Mouse (Mus musculus) right cerebral cortex, postnatal 10 days (tissue): ENCODE data around the gene Dapk2.
"Not testable (repeated sequence)": the region's sequence is repeated elsewhere in the genome, so short reads cannot be mapped to it uniquely, and the experiment has no call there.

ENCODE experiments used
- DNase-seq, 2 experiments: peaks; one replicate each; pipeline ENCODE4 v3.0.0; 2021; ENCODE audit warnings: low spot score in 2 of 2

The Dapk2 gene

DNA sequence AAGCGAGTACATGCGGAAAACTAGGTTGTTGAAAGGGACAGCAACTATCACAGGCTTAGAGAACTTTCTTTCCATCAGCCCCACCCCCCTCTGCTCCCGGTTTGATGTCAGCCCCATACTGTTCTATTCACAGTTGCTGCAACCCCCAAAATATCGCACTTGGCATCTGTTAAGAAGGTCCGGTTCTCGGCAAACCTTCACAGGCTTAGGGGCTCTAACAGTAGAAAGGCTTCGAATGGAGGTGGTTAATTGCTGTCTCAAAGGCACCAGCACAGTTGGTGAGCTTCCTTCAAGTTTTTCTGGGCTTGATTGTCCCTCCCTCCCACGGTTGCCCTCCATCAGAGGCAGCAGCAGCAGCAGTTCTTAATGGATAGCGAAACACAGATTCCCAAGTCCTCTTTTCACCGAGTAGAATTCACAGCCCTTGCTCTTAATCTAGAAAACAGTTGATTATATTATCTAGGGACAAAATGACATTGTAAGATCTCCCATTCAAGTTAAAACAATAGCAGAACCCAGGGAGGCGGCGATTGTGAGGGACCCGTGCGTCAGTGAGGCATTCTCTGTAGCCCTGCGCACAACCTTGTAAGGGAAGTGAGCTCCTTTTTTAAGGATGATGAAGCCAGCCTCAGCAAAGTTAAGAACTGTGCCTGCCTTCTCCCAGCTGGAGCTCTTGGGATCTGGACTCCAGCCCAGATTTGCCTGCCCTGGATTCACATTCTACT is 117.4 kb downstream of the Dapk2 start:
- peak; percentile 85 to 87 for DNase-seq

DNA sequence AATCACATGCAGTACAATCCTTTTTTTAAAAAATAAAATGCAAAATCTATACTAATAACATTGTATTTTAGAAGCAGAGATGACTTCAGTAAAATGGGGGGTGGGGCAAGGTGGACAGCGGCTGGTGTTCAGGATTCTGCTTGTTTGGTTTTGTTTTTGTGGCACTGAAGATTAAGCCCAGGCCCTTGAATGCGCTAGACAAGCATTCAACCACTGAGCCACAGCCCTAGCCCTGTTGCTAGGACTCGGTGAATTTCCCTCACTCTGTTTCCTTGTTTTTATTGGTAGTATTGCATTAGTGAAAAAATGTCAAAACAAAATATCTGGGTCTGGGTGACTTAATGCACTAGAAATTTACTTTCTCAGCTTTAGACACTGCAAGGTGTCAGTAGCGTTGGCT is 118.0 kb downstream of the Dapk2 start:
- DNase-seq = no peak

DNA sequence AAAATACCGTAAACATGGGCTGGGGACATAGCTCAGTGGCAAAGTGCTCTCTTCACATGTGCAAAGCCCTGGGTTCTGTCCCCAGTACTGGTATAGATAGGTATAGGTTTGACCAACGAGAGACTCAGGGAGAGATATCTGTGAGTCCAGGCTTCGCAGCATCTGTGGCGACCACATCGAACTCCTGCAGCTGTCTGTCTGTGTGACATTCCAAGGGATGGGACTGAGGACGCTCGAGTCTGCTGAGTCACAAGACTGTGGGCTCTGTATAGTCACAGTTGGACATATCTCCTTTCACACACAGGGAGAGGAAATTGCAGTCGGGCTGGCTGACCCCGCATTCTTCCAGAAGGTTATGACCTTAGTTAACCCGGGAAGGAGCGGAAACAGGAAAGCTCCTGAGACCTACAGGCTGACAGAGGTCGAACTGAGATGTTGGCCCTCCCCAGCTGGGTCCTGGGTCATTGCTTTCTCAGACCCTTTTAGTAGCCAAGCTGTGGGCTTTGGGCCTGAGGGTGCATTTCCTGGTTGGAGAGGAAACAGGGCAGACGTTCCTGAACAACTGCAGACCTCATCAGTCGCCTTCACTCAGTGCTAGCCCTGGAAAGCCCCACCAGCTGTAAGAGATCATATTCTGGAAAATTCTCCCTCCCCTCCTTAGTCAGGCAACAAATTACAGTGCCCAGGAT is 118.8 kb downstream of the Dapk2 start:
- no peak for DNase-seq

DNA sequence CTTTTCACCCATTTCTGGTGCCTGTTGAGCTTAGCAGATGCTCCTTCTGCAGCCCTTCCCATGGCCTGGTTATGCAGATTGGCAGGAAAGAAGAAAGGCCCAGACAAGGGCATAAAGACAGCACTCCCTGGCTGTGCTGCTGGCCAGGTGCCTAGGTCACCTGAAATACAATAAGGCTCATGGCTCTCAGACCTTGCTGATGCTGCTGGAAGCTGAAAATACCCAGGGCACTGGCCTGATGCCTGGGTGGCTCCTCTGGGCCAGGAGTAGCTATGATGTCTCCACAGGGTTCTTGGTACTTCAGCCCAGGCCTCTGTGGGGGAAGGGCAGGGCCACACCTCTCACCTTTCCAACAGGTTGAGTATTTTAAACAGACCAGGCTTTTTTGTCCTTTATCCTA is 121.6 kb downstream of the Dapk2 start:
- no peak for DNase-seq

DNA sequence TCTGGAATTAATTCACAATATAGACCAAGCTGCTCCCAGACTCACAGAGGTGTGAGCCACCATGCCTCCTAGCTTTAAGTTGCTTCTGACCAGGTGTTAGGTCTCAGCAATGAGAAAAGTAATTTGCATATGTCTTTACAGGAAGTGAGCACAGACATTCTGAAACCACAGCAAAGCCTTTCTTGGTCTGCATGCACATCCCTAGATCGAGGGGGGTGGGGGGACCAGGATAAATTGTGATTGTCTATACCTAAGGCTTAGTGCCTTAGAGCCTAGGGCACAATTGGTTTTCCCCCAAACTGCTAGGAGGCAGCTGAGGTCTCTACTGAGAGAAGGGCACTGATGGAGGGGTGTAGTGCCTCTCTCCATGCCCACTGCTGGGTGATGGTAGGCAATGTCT is 122.5 kb downstream of the Dapk2 start:
- DNase-seq = no peak

DNA sequence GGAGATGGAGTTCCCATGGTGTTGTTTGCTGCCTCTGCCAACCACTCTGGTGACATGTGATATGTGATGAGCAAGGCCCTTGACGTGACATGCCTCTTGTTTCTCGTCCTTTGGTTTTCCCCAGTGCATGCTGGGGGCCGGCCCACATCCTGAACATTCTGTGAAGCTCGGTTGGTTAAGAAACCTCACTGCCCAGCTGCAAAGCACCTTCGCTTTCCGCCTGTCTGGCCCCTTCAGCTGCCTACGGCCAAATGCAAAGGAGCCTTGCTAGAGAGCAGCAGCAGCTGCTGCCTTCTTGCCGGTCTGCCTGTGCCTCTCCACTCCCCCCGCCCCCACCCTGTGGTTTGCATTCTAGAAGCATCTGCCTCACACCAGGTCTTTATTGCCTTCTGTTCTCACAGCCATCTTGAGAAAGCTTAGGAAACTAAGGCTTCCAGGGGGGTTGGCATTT is 123.5 kb downstream of the Dapk2 start:
- no peak for DNase-seq

DNA sequence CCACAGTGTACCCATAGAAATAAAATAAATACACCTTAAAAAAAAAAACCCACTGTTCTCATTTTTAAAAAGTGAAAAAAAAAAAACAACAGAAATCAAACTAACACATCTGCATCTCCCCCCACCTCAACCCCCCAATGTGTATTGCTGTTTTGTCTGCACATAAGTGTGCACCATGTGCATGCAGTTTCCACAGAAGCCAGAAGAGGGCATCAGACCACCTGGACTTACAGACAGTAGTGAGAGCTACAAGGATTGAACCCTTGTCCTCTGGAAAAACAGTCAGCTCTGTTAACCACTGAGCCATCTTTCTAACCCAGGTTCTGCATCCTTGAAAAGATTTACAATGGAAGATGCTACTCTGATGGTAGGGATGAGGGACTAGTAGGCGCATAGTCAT is 124.6 kb downstream of the Dapk2 start:
- DNase-seq = no peak

DNA sequence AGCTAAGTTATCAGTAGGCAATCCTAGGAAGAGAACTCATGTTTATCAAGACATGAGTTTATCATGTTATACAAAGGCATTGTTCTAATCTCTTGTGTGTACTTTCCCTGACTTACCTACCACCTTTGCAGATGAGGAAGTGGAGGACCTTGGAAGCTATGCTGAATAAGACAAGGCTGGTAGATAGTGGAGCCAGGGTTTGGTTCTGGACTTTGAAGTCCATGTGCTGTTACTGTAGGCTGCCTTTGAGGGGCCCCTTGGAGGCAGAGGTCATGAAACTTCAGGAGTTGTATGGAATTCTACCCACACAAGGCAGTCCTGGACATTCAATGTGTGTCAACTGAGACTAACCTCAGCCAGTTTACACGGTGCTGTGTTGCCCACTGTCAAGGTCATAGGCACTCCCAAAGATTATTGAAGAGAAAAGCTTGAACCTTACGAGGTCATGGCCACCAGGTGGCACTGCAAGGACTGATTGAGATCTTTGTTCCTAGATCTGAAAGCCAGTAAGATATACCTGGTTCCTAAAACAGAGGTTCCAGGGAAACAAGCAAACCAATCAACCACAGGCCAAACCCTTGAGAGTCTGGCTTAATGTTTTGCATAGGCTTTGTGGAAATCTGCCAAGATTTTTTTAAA is 125.7 kb downstream of the Dapk2 start:
- peak; percentile 64 to 78 for DNase-seq

DNA sequence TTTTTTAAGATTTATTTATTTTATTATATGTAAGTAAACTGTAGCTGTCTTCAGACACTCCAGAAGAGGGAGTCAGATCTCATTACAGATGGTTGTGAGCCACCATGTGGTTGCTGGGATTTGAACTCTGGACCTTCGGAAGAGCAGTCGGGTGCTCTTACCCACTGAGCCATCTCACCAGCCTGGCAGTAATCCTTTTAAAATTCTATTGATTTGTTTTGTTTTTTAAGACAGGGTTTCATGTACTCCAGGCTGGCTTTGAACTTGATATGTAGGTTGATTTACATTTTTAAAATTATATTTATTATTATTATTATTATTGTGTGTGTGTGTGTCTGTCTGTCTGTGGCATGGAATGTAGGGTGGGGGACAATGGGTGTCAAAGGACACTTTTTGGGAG is 127.2 kb downstream of the Dapk2 start:
- DNase-seq = not testable (repeated sequence)

DNA sequence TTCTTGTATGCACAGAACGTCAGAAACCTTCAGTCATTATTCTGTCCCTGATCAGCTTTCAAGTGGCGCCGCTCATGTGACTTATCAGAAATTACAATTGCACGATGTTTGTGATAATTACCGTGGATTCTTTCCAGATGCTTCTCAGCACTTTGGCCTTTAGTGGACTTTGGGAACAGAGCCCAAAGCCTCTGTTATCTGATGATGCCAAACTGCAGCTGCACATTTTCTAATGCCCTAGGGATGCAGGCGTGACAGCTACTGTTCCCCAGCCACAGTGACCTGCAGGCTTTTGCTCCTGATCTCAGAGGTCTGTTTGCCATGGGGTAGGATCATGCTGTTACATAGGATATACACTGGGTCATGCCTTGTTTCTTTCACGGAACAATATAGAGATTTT is 127.9 kb downstream of the Dapk2 start:
- DNase-seq = no peak

DNA sequence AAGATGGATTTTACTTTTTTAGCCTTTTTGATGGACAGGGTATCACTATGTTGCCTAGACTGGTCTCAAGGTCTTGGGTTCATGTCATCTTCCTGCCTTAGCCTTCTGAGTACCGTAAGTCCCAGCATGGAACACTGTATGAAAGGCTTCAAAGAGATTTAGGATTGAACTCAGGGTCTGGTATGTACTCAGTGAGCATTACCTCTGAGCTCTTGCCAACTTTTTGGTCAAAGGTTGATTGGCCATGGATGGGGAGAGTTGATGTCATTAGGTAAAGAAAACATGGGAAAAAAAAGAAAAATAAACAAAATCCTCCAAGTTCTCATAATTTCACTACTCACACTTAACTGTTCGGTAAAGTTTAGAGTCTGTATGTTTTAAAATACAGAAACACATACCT is 132.7 kb downstream of the Dapk2 start:
- no peak for DNase-seq

DNA sequence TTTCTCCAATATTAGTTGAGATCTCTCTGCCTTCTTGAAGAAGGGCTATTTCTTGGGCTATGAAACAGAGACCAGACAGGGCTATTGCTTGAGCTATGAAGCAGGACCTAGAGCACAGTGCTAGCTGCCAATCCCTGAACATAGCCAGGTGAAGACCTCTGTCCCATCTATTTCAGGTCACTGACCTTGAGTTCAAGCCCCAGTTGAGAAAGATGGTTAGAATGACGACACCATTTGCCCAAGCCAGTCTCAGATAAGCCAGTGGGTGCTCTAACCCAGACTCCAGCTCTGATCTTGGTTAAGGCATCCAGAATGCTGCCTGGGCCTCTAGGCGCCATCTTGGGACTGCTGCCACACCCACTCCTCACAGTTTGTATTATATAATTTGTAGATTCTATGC is 135.3 kb downstream of the Dapk2 start:
- DNase-seq = no peak

DNA sequence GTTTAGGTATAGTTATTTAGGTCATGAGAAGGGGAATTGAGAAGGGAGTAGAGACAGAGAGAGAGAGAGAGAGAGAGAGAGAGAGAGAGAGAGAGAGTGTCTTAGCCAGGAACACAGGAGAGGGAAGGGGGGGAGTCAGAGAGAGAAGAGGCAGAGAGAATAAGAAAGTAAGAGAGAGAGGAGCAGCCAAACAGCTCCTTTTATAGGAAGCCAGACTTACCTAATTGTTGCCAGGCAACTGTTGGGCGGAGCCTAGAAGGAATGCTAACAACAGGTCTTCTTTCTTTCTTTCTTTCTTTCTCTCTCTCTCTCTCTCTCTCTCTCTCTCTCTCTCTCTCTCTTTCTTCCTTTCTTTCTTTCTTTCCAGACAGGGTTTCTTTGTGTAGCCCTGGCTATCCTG is 136.2 kb downstream of the Dapk2 start:
- DNase-seq = no peak

DNA sequence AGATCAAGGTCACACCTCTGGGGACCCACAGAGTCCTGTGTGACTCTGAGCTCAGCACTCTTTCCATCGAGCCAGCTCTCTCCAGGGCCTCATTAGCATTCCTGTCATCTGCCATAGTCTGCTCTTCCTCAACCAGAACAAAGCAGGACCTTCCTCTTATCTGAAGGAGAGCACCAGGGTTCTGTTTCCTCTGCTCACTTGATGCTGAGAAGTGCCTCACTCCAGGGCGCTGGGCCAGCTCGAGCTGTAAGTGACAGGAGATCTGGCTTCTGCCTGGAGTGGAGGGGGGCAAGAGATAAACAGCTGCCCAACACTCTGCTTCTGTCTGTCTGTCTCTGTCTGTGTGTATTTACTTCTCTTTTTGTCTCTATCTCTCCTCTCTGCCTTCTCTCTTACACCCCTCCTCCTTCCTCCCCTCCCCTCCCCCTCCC is 137.0 kb downstream of the Dapk2 start:
- DNase-seq = no peak

DNA sequence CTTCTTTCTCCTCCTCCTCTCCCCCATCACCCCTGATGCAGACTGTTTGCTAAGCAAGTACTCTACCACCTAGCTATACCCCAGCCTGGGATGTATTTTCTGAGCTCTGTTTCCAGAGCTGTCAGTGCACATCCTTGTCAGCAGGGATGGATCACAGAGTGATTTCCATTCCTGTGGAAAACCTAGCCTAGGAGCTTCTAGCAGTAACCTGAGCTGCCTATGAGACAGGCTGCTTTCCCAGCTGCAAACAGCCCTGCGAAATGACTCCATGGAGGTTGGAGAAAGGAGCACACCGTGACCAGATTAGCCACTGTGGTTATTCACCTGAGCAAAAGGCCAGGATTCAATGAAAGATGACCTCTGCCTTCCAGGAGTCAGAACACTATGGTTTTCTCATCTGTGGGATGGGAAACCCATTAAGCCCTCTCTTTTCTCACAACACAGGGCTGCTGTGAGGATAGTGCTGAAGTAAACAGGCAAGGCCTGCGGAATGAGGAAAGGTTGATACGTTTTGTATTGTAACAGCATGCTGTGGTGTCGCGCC is 137.6 kb downstream of the Dapk2 start:
- DNase-seq = no peak

DNA sequence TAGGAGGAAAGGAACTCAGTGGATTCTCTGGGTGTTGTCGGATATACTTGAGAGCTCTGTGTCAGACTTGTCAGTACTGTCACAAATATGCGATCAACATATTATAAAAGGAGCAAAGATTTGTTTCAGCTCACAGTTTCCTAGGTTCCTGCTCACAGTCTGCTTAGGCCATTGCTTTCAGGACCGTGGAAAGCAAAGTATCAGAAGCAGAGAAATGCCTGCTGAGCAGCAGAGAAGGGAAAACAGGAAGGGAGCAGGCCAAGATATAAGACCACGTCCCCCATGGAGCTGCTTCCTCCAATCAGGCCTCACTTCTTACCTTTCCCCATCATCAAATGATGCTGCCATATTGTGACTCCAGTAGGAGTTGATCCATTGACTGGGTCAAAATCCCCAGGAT is 140.8 kb downstream of the Dapk2 start:
- DNase-seq = no peak

DNA sequence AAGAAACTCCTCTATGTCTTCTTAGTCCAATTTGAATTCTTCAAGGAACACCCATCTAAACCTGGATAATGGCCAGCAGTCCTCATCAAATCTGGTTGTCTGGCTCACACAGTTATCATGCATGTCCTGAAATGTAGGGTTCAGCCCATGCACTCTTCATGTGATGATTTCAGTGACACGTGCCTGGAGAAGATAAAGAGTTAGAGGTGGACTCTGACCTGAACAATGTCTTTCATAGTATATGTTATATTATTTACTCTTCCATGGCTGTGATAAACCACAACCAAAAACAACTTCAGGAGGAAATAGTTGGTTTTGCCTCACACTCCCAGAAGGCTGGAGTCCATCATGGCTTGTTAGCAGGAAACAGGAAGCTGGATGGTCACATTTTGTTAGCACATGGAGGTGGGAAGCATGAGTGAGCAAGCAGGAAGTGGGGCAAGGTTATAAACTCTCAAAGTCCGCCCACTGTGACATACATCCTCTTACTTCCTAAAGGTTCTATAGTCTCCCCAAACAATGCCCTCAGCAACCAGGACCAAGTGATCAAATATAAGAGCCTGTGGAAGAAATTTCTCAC is 142.5 kb downstream of the Dapk2 start:
- DNase-seq = no peak

DNA sequence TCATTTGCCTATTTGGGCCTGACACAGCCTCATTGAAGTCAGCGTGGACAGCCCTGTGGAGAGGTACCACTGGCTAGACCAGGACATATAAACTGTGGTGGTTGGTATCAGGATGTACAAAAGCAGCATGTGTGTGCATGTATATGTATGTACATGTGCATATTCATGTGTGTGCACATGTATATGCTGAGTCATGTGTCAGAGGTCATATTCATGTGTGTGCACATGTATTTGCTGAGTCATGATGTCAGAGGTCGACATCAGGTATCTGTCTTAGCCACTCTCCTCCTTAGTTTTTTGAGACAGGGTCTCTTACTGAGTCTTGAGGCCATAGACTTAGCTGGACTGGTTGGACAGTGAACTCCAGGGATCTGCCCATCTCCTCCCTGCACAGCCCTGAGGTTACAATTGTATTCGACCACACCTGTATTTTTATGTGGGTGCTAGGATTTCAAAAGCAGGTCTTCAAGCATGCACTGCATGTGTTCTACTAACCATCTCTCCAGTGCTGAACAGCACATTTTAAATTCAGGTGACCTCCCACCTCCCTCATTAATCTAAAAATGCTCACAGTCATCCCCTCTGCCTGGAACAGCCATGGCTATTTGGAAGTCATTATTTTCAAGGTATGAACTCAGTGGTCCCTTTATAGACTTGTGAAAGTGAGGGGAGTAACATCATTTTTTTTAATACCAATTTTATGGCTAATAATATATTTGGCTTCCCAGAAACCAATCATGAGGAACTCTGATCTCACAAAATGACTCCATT is 146.5 kb downstream of the Dapk2 start:
- no peak for DNase-seq

DNA sequence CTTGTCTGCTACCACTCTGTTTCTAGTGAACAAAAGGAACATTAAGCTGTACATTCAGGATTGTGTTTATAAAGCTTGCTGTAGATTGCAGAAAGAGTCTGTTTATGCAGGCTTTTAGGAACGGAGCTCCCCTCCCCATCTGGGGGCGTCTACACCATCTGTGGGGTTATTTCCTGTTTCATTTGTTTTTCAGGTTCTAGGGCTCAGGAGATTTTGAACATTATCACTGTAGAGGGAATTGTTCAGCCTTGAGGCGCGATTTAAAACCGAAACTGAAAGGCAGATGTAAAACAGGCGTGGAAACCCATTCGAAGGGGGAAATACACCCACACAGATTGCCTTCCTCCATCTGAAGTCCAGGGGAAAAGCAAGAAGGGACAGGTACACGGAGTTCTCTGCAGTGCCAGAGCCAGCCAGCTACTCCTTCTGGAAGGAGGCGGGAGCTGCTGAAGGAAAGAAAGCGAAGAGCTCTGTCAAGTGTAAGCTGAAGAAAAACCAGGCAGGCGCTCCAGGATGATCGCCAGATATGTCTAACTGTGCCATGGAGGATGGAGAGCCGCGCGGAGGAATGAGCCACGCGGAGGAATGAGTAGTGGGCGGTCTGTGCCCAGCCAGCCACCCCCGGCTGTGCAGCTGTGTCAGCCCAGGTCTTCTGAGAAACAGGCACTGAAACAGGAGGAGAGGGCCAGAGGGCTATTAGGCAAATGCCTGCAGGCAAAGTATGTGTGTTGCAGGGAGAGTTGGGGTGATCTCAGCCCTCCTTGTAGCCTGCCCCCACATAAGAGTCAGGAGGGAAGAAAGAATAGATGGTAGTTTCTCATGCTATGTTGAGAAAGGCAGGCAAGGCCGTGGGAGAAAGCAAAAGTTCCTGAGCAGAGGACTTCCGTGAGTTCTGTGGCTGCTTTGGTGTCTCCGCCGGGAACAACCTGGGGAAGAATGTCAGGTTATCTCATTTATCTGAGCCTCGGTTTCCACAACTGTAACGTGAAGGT is 147.4 kb downstream of the Dapk2 start:
- DNase-seq = peak; percentile 79 to 83

DNA sequence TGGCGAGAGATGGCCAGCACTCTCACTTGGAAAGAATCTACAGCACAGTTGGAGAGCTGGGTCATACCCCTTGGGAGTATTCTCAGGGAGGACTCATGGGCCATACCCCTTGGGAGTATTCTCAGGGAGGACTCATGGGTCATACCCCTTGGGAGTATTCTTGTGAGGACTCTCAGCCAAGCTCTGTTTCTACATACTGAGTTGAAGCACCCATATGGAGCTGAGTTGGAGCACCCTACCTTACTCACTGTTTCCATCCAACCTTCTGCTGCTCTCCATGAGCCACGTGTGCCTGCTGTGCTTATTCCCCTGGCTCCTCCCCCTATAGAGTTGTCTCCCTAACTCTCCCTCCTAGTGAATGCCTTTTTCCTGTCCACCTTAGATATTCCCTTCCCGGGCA is 148.4 kb downstream of the Dapk2 start:
- no peak for DNase-seq
